Mouse (Mus musculus) MEL (cell line): ENCODE results near the gene Car15. TPM values are rescaled to one million over a fixed set of nuclear protein-coding genes. Genes with fewer than 3 reads are reported as not detected.

Experiments used
- DNase-seq: peaks from one replicate; pipeline ENCODE4 v3.0.0; 2011; ENCODE audit warnings: low read depth, low spot score
- H3K27ac ChIP-seq: 2 replicates; pipeline ENCODE4 v1.5.1; 2012; ENCODE audit warnings: low read depth, mild to moderate bottlenecking, control low read depth, low read length, moderate library complexity; ENCODE audit not compliant: control insufficient read depth
- H3K27me3 ChIP-seq, 2 experiments: fragments of 150-350 bp in 1 of 2; sonication (generic) in 1 of 2; 2 replicates each; pipeline ENCODE4 v1.6.1; 2012; ENCODE audit warnings: low read length in 2 of 2, mild to moderate bottlenecking in 2 of 2, improper control_type of control experiment in 1 of 2, moderate library complexity in 1 of 2; ENCODE audit not compliant: insufficient read depth in 2 of 2, control insufficient read depth in 1 of 2
- H3K36me3 ChIP-seq, 2 experiments: 2 replicates each; pipeline ENCODE4 v1.6.1; 2012 to 2014; ENCODE audit warnings: low read length in 2 of 2, improper control_type of control experiment in 1 of 2, inconsistent platforms in 1 of 2, mild to moderate bottlenecking in 1 of 2; ENCODE audit not compliant: insufficient read depth in 2 of 2, control insufficient read depth in 1 of 2
- H3K4me1 ChIP-seq, 2 experiments: fragments of 150-350 bp in 1 of 2; sonication (generic) in 1 of 2; 2 replicates each; pipeline ENCODE4 v1.6.1; 2012; ENCODE audit warnings: low read length in 2 of 2, improper control_type of control experiment in 1 of 2, mild to moderate bottlenecking in 1 of 2; ENCODE audit not compliant: insufficient read depth in 2 of 2, control insufficient read depth in 1 of 2
- H3K4me3 ChIP-seq, 2 experiments: fragments of 150-350 bp in 1 of 2; sonication (generic) in 1 of 2; 2 replicates each; pipeline ENCODE4 v1.5.1; 2012; ENCODE audit warnings: low read depth in 2 of 2, low read length in 2 of 2, mild to moderate bottlenecking in 2 of 2, moderate library complexity in 2 of 2, control low read depth in 1 of 2, improper control_type of control experiment in 1 of 2; ENCODE audit not compliant: control insufficient read depth in 1 of 2, insufficient read depth in 1 of 2
- H3K79me2 ChIP-seq: 2 replicates; pipeline ENCODE4 v1.6.1; 2012; ENCODE audit warnings: mild to moderate bottlenecking, low read length, moderate library complexity; ENCODE audit not compliant: control insufficient read depth, poor library complexity, insufficient read depth
- H3K9ac ChIP-seq: 2 replicates; pipeline ENCODE4 v1.6.1; 2012; ENCODE audit warnings: low read depth, mild to moderate bottlenecking, control low read depth, low read length, moderate library complexity; ENCODE audit not compliant: control insufficient read depth, poor library complexity, severe bottlenecking
- H3K9me3 ChIP-seq: fragments of 150-350 bp; sonication (generic); replicated peaks from 2 replicates; pipeline ENCODE4 v1.6.1; 2012; ENCODE audit warnings: mild to moderate bottlenecking, low read length, improper control_type of control experiment, moderate library complexity; ENCODE audit not compliant: insufficient read depth
- BHLHE40 ChIP-seq: IDR thresholded peaks from 2 replicates; pipeline ENCODE4 v1.6.1; 2012; ENCODE audit warnings: low read depth, mild to moderate bottlenecking, inconsistent platforms, low read length, improper control_type of control experiment, borderline replicate concordance
- CHD1 ChIP-seq: IDR thresholded peaks from 2 replicates; pipeline ENCODE4 v1.6.1; 2012; ENCODE audit warnings: low read depth, mild to moderate bottlenecking, inconsistent platforms, low read length, improper control_type of control experiment
- CTCF ChIP-seq, 3 experiments: IDR thresholded peaks in 2 of 3; conservative IDR thresholded peaks in 1 of 3; 2 replicates each; pipeline ENCODE4 v1.5.1; 2011 to 2012; ENCODE audit warnings: low read length in 3 of 3, low read depth in 2 of 3, mild to moderate bottlenecking in 2 of 3, improper control_type of control experiment in 1 of 3, inconsistent platforms in 1 of 3, mixed read lengths in 1 of 3, moderate library complexity in 1 of 3; ENCODE audit not compliant: control insufficient read depth in 1 of 3, insufficient read depth in 1 of 3, poor library complexity in 1 of 3, severe bottlenecking in 1 of 3
- E2F4 ChIP-seq: IDR thresholded peaks from 2 replicates; pipeline ENCODE4 v1.6.1; 2011; ENCODE audit warnings: low read depth, low read length, improper control_type of control experiment, borderline replicate concordance
- ELF1 ChIP-seq: IDR thresholded peaks from 2 replicates; pipeline ENCODE4 v1.6.1; 2014; ENCODE audit warnings: low read depth, mild to moderate bottlenecking, inconsistent platforms, low read length, improper control_type of control experiment, moderate library complexity
- EP300 ChIP-seq, 2 experiments: IDR thresholded peaks; 2 replicates each; pipeline ENCODE4 v1.6.1; 2011; ENCODE audit warnings: improper control_type of control experiment in 2 of 2, low read length in 2 of 2, low read depth in 1 of 2, mild to moderate bottlenecking in 1 of 2
- ETS1 ChIP-seq: IDR thresholded peaks from 2 replicates; pipeline ENCODE4 v1.6.1; 2012; ENCODE audit warnings: low read depth, mild to moderate bottlenecking, inconsistent platforms, low read length, improper control_type of control experiment, moderate library complexity
- GATA1 ChIP-seq: IDR thresholded peaks from 2 replicates; pipeline ENCODE4 v1.6.1; 2011; ENCODE audit warnings: low read depth, low read length, improper control_type of control experiment
- JUND ChIP-seq: IDR thresholded peaks from 2 replicates; pipeline ENCODE4 v1.6.1; 2011; ENCODE audit warnings: low read depth, mild to moderate bottlenecking, improper control_type of control experiment, low read length
- MAFK ChIP-seq: IDR thresholded peaks from 2 replicates; pipeline ENCODE4 v1.6.1; 2011; ENCODE audit warnings: low read depth, mild to moderate bottlenecking, low read length, improper control_type of control experiment, borderline replicate concordance
- MAX ChIP-seq: IDR thresholded peaks from 2 replicates; pipeline ENCODE4 v1.6.1; 2011; ENCODE audit warnings: low read length, improper control_type of control experiment
- MAZ ChIP-seq: IDR thresholded peaks from 2 replicates; pipeline ENCODE4 v1.6.1; 2012; ENCODE audit warnings: low read depth, mild to moderate bottlenecking, inconsistent platforms, low read length, improper control_type of control experiment
- MYB ChIP-seq: IDR thresholded peaks from 2 replicates; pipeline ENCODE4 v1.6.1; 2011; ENCODE audit warnings: mild to moderate bottlenecking, low read depth, low read length, improper control_type of control experiment
- MYC ChIP-seq: IDR thresholded peaks from 2 replicates; pipeline ENCODE4 v1.6.1; 2011; ENCODE audit warnings: low read depth, mild to moderate bottlenecking, low read length, improper control_type of control experiment, moderate library complexity
- NELFE ChIP-seq: IDR thresholded peaks from 2 replicates; pipeline ENCODE4 v1.6.1; 2011; ENCODE audit warnings: low read depth, low read length, improper control_type of control experiment
- POLR2A ChIP-seq, 2 experiments: IDR thresholded peaks; 2 replicates each; pipeline ENCODE4 v1.6.1; 2011 to 2012; ENCODE audit warnings: low read length in 2 of 2, mild to moderate bottlenecking in 2 of 2, control low read depth in 1 of 2, improper control_type of control experiment in 1 of 2, low read depth in 1 of 2, moderate library complexity in 1 of 2; ENCODE audit not compliant: control insufficient read depth in 1 of 2, insufficient read depth in 1 of 2, poor library complexity in 1 of 2
- POLR2AphosphoS5 ChIP-seq: IDR thresholded peaks from 2 replicates; pipeline ENCODE4 v1.6.1; 2012; ENCODE audit warnings: low read depth, borderline replicate concordance, mild to moderate bottlenecking, inconsistent platforms, low read length, moderate library complexity, mixed read lengths
- RCOR1 ChIP-seq: IDR thresholded peaks from 2 replicates; pipeline ENCODE4 v1.6.1; 2012; ENCODE audit warnings: low read depth, mild to moderate bottlenecking, inconsistent platforms, low read length, improper control_type of control experiment
- SIN3A ChIP-seq: IDR thresholded peaks from 2 replicates; pipeline ENCODE4 v1.6.1; 2012; ENCODE audit warnings: low read length, improper control_type of control experiment, inconsistent platforms
- TCF12 ChIP-seq: IDR thresholded peaks from 2 replicates; pipeline ENCODE4 v1.6.1; 2014; ENCODE audit warnings: low read depth, mild to moderate bottlenecking, inconsistent platforms, low read length, improper control_type of control experiment, moderate library complexity
- UBTF ChIP-seq: IDR thresholded peaks from 2 replicates; pipeline ENCODE4 v1.6.1; 2012; ENCODE audit warnings: low read depth, mild to moderate bottlenecking, inconsistent platforms, low read length, improper control_type of control experiment, moderate library complexity, borderline replicate concordance; ENCODE audit not compliant: insufficient read depth
- USF1 ChIP-seq: IDR thresholded peaks from 2 replicates; pipeline ENCODE4 v1.6.1; 2014; ENCODE audit warnings: low read depth, mild to moderate bottlenecking, inconsistent platforms, low read length, improper control_type of control experiment, moderate library complexity
- USF2 ChIP-seq, 2 experiments: IDR thresholded peaks; 2 replicates each; pipeline ENCODE4 v1.6.1; 2011 to 2012; ENCODE audit warnings: improper control_type of control experiment in 2 of 2, low read length in 2 of 2, borderline replicate concordance in 1 of 2, inconsistent platforms in 1 of 2, low read depth in 1 of 2, mild to moderate bottlenecking in 1 of 2; ENCODE audit not compliant: insufficient read depth in 1 of 2
- ZKSCAN1 ChIP-seq: IDR thresholded peaks from 2 replicates; pipeline ENCODE4 v1.6.1; 2012; ENCODE audit warnings: low read depth, mild to moderate bottlenecking, inconsistent platforms, low read length, improper control_type of control experiment, moderate library complexity
- ZMIZ1 ChIP-seq: IDR thresholded peaks from 2 replicates; pipeline ENCODE4 v1.6.1; 2012; ENCODE audit warnings: low read depth, mild to moderate bottlenecking, inconsistent platforms, low read length, improper control_type of control experiment, moderate library complexity
- ZNF384 ChIP-seq: IDR thresholded peaks from 2 replicates; pipeline ENCODE4 v1.6.1; 2012; ENCODE audit warnings: low read depth, mild to moderate bottlenecking, inconsistent platforms, low read length, improper control_type of control experiment
- polyA plus RNA-seq, 2 experiments: library from polyadenylated mRNA; stranded (reverse) in 1 of 2; unstranded in 1 of 2; fragments of >175 nt in 1 of 2; fragments of >200 nt in 1 of 2; gene quantifications; 2 replicates each; pipeline versions ENCODE4 v1.2.1 to v1.2.4; 2012; ENCODE audit warnings: low replicate concordance in 2 of 2, low read depth in 1 of 2; ENCODE audit not compliant: insufficient read length in 2 of 2, insufficient read depth in 1 of 2, missing spikeins in 1 of 2
- total RNA-seq: library from RNA; depleted of rRNA; stranded (reverse); fragments of 300-350 nt; gene quantifications from 2 replicates; pipeline ENCODE4 v1.2.3, GENCODE M21; 2012

The Car15 gene
- total and polyA plus RNA-seq, 3 experiments, result 2.0 to 3.6 TPM; not detected in 1

DNA sequence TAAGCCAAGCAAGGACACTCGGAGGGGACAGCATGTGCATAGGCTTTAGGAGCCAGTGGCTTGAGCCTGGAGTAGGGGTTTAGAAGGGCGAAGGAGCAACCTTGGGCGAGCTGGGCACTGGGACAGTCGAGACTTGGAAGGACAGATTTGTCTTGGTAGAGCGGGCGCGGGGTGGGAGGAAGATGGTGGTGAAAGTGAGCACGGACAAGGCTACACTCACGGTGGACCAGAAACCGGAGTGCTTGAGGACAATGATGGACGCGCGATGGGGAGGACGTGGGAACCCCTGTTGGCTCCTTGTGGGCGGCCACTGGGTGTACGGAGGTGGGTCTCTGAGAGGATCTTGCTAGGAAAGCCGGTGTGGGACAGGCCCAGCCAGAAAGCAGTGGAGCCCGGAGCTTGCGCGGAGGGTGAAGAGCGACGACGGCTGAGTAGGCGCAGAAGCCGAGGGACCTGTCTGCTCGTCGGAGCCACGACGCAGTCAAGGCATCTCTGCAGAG, 40.3 kb downstream of the Car15 start:
- Histone ChIP-seq H3K9me3 (no peaks in the 10 kb centered on the region), H3K27me3 (no peaks in the 10 kb centered on the region), H3K9ac (no peak overlapping the region), H3K36me3 (no peaks in the 10 kb centered on the region), H3K4me1 (no peaks in the 10 kb centered on the region), H3K79me2 (no peaks in the 10 kb centered on the region), H3K27ac (no peak overlapping the region), H3K4me3 (no peak overlapping the region)
- no peak for DNase-seq
- no peak for TF ChIP-seq POLR2AphosphoS5
- TF ChIP-seq ZNF384, result no peak
- TF ChIP-seq RCOR1, result no peak
- no peak for TF ChIP-seq USF1
- no peak for TF ChIP-seq POLR2A (IDR thresholded peaks at IDR 0.05; ENCODE audit: control insufficient read depth in 1 of 2, insufficient read depth in 1 of 2, low read depth in 1 of 2, low read length in 2 of 2, poor library complexity in 1 of 2)
- no peak for TF ChIP-seq USF2 (IDR thresholded peaks at IDR 0.05; ENCODE audit: borderline replicate concordance in 1 of 2, insufficient read depth in 1 of 2, low read depth in 1 of 2, low read length in 2 of 2)
- TF ChIP-seq BHLHE40, result no peak
- no peak for TF ChIP-seq TCF12
- no peak for TF ChIP-seq MAX
- TF ChIP-seq ZKSCAN1, result no peak
- TF ChIP-seq JUND, result no peak
- no peak for TF ChIP-seq MYB
- no peak for TF ChIP-seq MAFK
- TF ChIP-seq E2F4, result no peak
- TF ChIP-seq MYC, result no peak
- TF ChIP-seq SIN3A, result no peak
- no peak for TF ChIP-seq CTCF (IDR thresholded peaks at IDR 0.05 in 2 of 3, conservative IDR thresholded peaks at IDR 0.05 in 1 of 3; ENCODE audit: control insufficient read depth in 1 of 3, insufficient read depth in 1 of 3, low read depth in 2 of 3, low read length in 3 of 3, poor library complexity in 1 of 3, severe bottlenecking in 1 of 3)

DNA sequence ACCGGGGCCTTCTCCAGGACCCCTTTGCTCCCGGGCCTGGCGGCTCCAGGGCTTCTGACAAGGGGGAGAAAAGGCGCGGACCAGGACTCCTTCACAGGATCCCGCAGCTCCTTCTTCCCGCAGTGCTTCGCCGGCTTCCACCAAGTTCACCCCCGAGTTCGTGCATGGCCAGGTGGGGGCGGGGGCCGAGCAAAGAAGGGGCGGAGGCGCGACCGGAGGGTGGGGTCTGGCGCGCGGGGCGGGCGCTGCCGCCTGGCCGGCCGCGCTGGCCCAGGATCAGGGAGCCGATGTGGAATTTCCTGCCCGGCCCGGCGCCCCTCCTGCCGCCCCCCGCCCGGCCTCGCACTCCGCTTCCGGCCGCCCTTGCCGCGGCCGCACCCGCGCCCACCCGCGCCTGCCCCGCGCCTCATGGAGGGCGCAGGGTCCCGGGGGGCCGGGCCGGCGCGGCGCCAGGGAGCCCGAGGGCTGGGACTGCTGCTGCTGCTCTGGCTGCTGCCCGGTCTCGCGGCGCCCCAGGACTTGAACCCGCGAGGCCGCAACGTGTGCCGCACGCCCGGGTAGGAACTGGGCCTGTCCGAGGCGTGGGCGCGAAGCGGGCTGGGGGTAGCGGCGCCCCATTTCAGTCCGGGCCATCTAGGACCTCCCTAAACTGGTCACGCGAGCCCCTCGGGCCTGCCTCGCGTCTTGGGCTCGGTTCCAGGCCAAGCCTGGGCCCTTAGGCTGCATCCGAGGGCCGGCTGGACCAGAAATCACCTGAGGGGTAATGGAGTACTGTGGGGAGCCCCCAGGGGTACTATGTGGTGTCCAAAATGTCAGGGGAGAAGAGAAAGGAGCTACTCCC, 41.0 kb downstream of the Car15 start, which contains the start of gene Scarf2:
Scarf2 (plus strand) TSS at position 312 of the 841 bp plus-strand sequence.
- TF ChIP-seq NELFE (no peak), USF1 (no peak), EP300 (IDR thresholded peaks at IDR 0.05; ENCODE audit: low read depth in 1 of 2, low read length in 2 of 2) (no peak), MAZ (no peak), POLR2A (IDR thresholded peaks at IDR 0.05; ENCODE audit: control insufficient read depth in 1 of 2, insufficient read depth in 1 of 2, low read depth in 1 of 2, low read length in 2 of 2, poor library complexity in 1 of 2) (no peak), ZMIZ1 (no peak), E2F4 (no peak), UBTF (no peak), ELF1 (no peak), USF2 (IDR thresholded peaks at IDR 0.05; ENCODE audit: borderline replicate concordance in 1 of 2, insufficient read depth in 1 of 2, low read depth in 1 of 2, low read length in 2 of 2) (no peak), ZNF384 (no peak), GATA1 (no peak), ETS1 (no peak), CHD1 (no peak), ZKSCAN1 (no peak)
- no peaks in the 10 kb centered on the region for H3K79me2 ChIP-seq
- H3K27ac ChIP-seq, result no peak within 1 kb of the TSS
- DNase-seq, result no peak
- H3K27me3 ChIP-seq, result no peaks in the 10 kb centered on the region
- H3K4me1 ChIP-seq, result no peaks in the 10 kb centered on the region
- H3K9me3 ChIP-seq, result no peaks in the 10 kb centered on the region
- H3K9ac ChIP-seq, result no peak within 1 kb of the TSS
- no peak within 1 kb of the TSS for H3K4me3 ChIP-seq
- H3K36me3 ChIP-seq, result no peaks in the 10 kb centered on the region
